Mouse (Mus musculus): ENCODE results near the gene Them5. TPM values are rescaled to one million over a fixed set of nuclear protein-coding genes. Genes with fewer than 3 reads are reported as not detected.

Gene Them5
- total and polyA plus RNA-seq, 3 experiments, result not detected

DNA sequence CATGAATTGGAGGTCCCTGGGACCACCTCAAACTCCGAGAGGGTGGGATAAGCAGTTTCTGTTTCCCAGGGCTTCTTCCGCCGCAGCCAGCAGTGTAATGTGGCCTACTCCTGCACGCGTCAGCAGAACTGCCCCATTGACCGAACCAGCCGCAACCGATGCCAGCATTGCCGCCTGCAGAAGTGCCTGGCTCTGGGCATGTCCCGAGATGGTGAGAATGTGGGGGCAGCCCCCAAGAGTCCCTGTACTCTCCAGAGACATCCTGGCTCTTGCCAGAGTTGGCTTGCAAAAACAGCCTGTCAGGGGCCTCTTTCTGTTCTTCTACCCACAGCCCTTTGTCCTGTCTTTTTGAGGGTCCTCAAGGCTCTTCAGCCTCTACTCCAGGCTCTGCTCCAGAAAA is 45.5 kb downstream of the Them5 start:
- no peak for DNase-seq (ENCODE audit: extremely low read depth)
- H3K27me3 ChIP-seq (replicated peaks), result no peaks in the 10 kb centered on the region
- H3K9me3 ChIP-seq (replicated peaks; ENCODE audit: low read length), result no peaks in the 10 kb centered on the region
- no peak overlapping the region for H3K4me3 ChIP-seq (replicated peaks in 1 of 3; ENCODE audit: low read depth in 2 of 3, low read length in 2 of 3, poor library complexity in 1 of 3)
- H3K27ac ChIP-seq (ENCODE audit: insufficient read depth, low read depth), result no peak overlapping the region
- dilution Hi-C loops (cut with MboI; ENCODE audit: extremely low pct_ligation_motif_present, extremely low pct_unique_long_range_greater_than_20kb, low sequenced_read_pairs), result no loop called here
- no peak for TF ChIP-seq NELFE (IDR thresholded peaks at IDR 0.05; ENCODE audit: low read depth, low read length)
- no peak for TF ChIP-seq ZKSCAN1 (IDR thresholded peaks at IDR 0.05; ENCODE audit: borderline replicate concordance, low read depth, low read length)
- no peak overlapping the region for H3K9ac ChIP-seq (ENCODE audit: insufficient read depth, low read depth)
- H3K36me3 ChIP-seq (replicated peaks in 1 of 2; ENCODE audit: control insufficient read depth in 1 of 2, insufficient read depth in 1 of 2, low read length in 1 of 2), result peaks cover 0 to 2% of the 10 kb centered on the region in 2 experiments
- H3K79me2 ChIP-seq (replicated peaks; ENCODE audit: control insufficient read depth, extremely low read depth, insufficient read depth, poor library complexity, severe bottlenecking), result no peaks in the 10 kb centered on the region
- peaks cover 6 to 71% of the 10 kb centered on the region in 2 experiments for H3K4me1 ChIP-seq (ENCODE audit: control insufficient read depth in 1 of 2, insufficient read depth in 2 of 2)
- in situ Hi-C loops (cut with MboI; ENCODE audit: low pct_ligation_motif_present, low pct_unique_long_range_greater_than_20kb, low sequenced_read_pairs), result no loop called here
- H3K4me2 ChIP-seq (ENCODE audit: insufficient read depth, low read depth, poor library complexity, severe bottlenecking), result no peak overlapping the region; the same call in 1 of the 2 replicates

DNA sequence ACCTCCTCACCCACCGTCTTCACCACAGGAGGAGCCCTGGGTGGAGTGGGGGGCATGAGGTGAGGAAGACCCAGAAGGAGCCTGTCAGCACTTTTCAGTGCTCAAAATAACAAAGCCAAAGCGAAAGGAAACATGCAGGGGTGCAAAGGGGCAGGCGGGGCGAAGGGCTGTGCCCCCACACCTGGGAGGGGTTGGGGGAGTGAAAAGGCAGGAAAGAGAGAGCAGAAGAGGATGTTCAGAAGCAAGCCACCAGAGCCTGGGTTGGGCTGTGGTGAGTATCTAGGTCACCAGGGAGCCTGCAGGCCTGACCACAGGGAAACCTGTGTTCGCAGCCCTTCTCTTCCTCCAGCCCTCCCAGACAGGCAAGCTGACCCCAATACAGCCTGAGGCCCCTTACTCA is 46.1 kb downstream of the Them5 start:
- DNase-seq (ENCODE audit: extremely low read depth), result no peak
- Histone ChIP-seq H3K9me3 (replicated peaks; ENCODE audit: low read length) (no peaks in the 10 kb centered on the region), H3K4me3 (replicated peaks in 1 of 3; ENCODE audit: low read depth in 2 of 3, low read length in 2 of 3, poor library complexity in 1 of 3) (no peak overlapping the region), H3K27ac (ENCODE audit: insufficient read depth, low read depth) (no peak overlapping the region), H3K27me3 (replicated peaks) (no peaks in the 10 kb centered on the region), H3K4me2 (ENCODE audit: insufficient read depth, low read depth, poor library complexity, severe bottlenecking) (no peak overlapping the region), H3K79me2 (replicated peaks; ENCODE audit: control insufficient read depth, extremely low read depth, insufficient read depth, poor library complexity, severe bottlenecking) (no peaks in the 10 kb centered on the region), H3K4me1 (ENCODE audit: control insufficient read depth in 1 of 2, insufficient read depth in 2 of 2) (peaks cover 6 to 68% of the 10 kb centered on the region in 2 experiments), H3K9ac (ENCODE audit: insufficient read depth, low read depth) (no peak overlapping the region), H3K36me3 (replicated peaks in 1 of 2; ENCODE audit: control insufficient read depth in 1 of 2, insufficient read depth in 1 of 2, low read length in 1 of 2) (peaks cover 0 to 2% of the 10 kb centered on the region in 2 experiments)
- in situ Hi-C loops (cut with MboI; ENCODE audit: low pct_ligation_motif_present, low pct_unique_long_range_greater_than_20kb, low sequenced_read_pairs) (no loop called here), dilution Hi-C loops (cut with MboI; ENCODE audit: extremely low pct_ligation_motif_present, extremely low pct_unique_long_range_greater_than_20kb, low sequenced_read_pairs) (no loop called here)
- TF ChIP-seq POLR2A (IDR thresholded peaks at IDR 0.05; ENCODE audit: low read depth, low read length) (no peak), ETS1 (conservative IDR thresholded peaks at IDR 0.05; ENCODE audit: low read depth, low read length) (no peak), ELF1 (IDR thresholded peaks at IDR 0.05; ENCODE audit: low read depth, low read length) (no peak), GABPA (IDR thresholded peaks at IDR 0.05; ENCODE audit: insufficient replicate concordance, low read depth, low read length) (no peak), MYC (IDR thresholded peaks at IDR 0.05; ENCODE audit: low read depth, low read length) (no peak), RAD21 (IDR thresholded peaks at IDR 0.05; ENCODE audit: low read depth, low read length) (no peak), MAX (IDR thresholded peaks at IDR 0.05; ENCODE audit: low read length) (no peak), MAFK (IDR thresholded peaks at IDR 0.05; ENCODE audit: insufficient replicate concordance, low read length) (no peak), UBTF (IDR thresholded peaks at IDR 0.05; ENCODE audit: low read depth, low read length) (no peak), E2F4 (IDR thresholded peaks at IDR 0.05; ENCODE audit: insufficient replicate concordance, low read depth, low read length) (no peak)

DNA sequence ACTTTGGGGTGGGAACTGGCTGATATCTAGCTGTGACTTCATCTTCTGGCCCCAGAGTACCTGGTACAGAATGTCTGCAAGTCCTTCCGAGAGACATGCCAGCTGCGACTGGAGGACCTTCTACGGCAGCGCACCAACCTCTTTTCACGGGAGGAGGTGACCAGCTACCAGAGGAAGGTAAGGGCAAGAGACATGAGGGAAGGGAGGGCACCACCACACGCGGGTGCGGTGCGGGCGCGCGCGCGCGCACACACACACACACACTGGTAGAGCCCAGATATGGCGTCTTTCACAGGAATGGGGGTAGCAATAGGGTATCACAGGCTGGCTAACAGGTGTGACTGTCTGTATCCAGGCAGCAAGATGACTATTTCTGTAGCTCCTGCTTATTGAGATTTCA is 47.5 kb downstream of the Them5 start:
- H3K9ac ChIP-seq (ENCODE audit: insufficient read depth, low read depth), result no peak overlapping the region
- H3K4me3 ChIP-seq (replicated peaks in 1 of 3; ENCODE audit: low read depth in 2 of 3, low read length in 2 of 3, poor library complexity in 1 of 3), result no peak overlapping the region
- H3K9me3 ChIP-seq (replicated peaks; ENCODE audit: low read length), result no peaks in the 10 kb centered on the region
- TF ChIP-seq EP300 (IDR thresholded peaks at IDR 0.05; ENCODE audit: low read length) (no peak), ZNF384 (IDR thresholded peaks at IDR 0.05; ENCODE audit: low read depth, low read length) (no peak), USF2 (conservative IDR thresholded peaks at IDR 0.05; ENCODE audit: low read depth, low read length) (no peak), ZKSCAN1 (IDR thresholded peaks at IDR 0.05; ENCODE audit: borderline replicate concordance, low read depth, low read length) (no peak), JUN (IDR thresholded peaks at IDR 0.05; ENCODE audit: insufficient read depth, low read depth, low read length) (no peak), TCF12 (IDR thresholded peaks at IDR 0.05; ENCODE audit: low read depth, low read length) (no peak), RAD21 (IDR thresholded peaks at IDR 0.05; ENCODE audit: low read depth, low read length) (no peak), MAZ (IDR thresholded peaks at IDR 0.05; ENCODE audit: low read depth, low read length) (no peak), PAX5 (IDR thresholded peaks at IDR 0.05; ENCODE audit: low read length) (no peak), POLR2AphosphoS2 (IDR thresholded peaks at IDR 0.05; ENCODE audit: low read depth, low read length) (no peak), ZC3H11A (IDR thresholded peaks at IDR 0.05; ENCODE audit: low read depth, low read length) (no peak), IRF4 (IDR thresholded peaks at IDR 0.05; ENCODE audit: low read depth, low read length) (no peak), ETS1 (conservative IDR thresholded peaks at IDR 0.05; ENCODE audit: low read depth, low read length) (no peak), POLR2A (IDR thresholded peaks at IDR 0.05; ENCODE audit: low read depth, low read length) (no peak)
- no peak overlapping the region for H3K4me2 ChIP-seq (ENCODE audit: insufficient read depth, low read depth, poor library complexity, severe bottlenecking)
- in situ Hi-C loops (cut with MboI; ENCODE audit: low pct_ligation_motif_present, low pct_unique_long_range_greater_than_20kb, low sequenced_read_pairs), result no loop called here
- H3K27ac ChIP-seq (ENCODE audit: insufficient read depth, low read depth), result no peak overlapping the region
- no peaks in the 10 kb centered on the region for H3K79me2 ChIP-seq (replicated peaks; ENCODE audit: control insufficient read depth, extremely low read depth, insufficient read depth, poor library complexity, severe bottlenecking)
- no peak for DNase-seq (ENCODE audit: extremely low read depth)
- peaks cover 0 to 2% of the 10 kb centered on the region in 2 experiments for H3K36me3 ChIP-seq (replicated peaks in 1 of 2; ENCODE audit: control insufficient read depth in 1 of 2, insufficient read depth in 1 of 2, low read length in 1 of 2)
- H3K27me3 ChIP-seq (replicated peaks), result no peaks in the 10 kb centered on the region
- dilution Hi-C loops (cut with MboI; ENCODE audit: extremely low pct_ligation_motif_present, extremely low pct_unique_long_range_greater_than_20kb, low sequenced_read_pairs), result no loop called here
- H3K4me1 ChIP-seq (ENCODE audit: control insufficient read depth in 1 of 2, insufficient read depth in 2 of 2), result peaks cover 6 to 55% of the 10 kb centered on the region in 2 experiments
